Mouse (Mus musculus) midbrain, embryonic 14.5 days (tissue): ENCODE data around the gene Tspan9. TPM values are rescaled to one million over a fixed set of nuclear protein-coding genes. Genes with fewer than 3 reads are reported as not detected.

ENCODE experiments used
- ATAC-seq: fragments of 200-750 bp; cut with Nextera tagmentation; 2 replicates; pipeline ENCODE4 v1.8.0; 2017; ENCODE audit warnings: moderate number of reproducible peaks, moderate library complexity; ENCODE audit not compliant: low FRiP score, low TSS enrichment
- DNase-seq: peaks from one replicate; pipeline ENCODE4 v3.0.0-alpha.2; 2015
- H3K27ac ChIP-seq: fragments of 300-500 bp; sonication (generic); replicated peaks from 2 replicates; pipeline ENCODE4 v1.5.1; 2014; ENCODE audit warnings: mild to moderate bottlenecking, low read depth, low read length, moderate library complexity
- H3K27me3 ChIP-seq: fragments of 300-500 bp; sonication (generic); 2 replicates; pipeline ENCODE4 v1.6.1; 2014; ENCODE audit warnings: low read length, control low read depth, mixed read lengths; ENCODE audit not compliant: control insufficient read depth, insufficient read depth
- H3K36me3 ChIP-seq: fragments of 300-500 bp; sonication (generic); 2 replicates; pipeline ENCODE4 v1.6.1; 2014; ENCODE audit warnings: low read length, control low read depth; ENCODE audit not compliant: control insufficient read depth, insufficient read depth
- H3K4me1 ChIP-seq: fragments of 300-500 bp; sonication (generic); 2 replicates; pipeline ENCODE4 v1.6.1; 2014; ENCODE audit warnings: mild to moderate bottlenecking, antibody characterized with exemption, low read length, control low read depth; ENCODE audit not compliant: control insufficient read depth, insufficient read depth
- H3K4me2 ChIP-seq: fragments of 300-500 bp; sonication (generic); 2 replicates; pipeline ENCODE4 v1.6.1; 2014; ENCODE audit warnings: mild to moderate bottlenecking, low read length, moderate library complexity
- H3K4me3 ChIP-seq: fragments of 300-500 bp; sonication (generic); replicated peaks from 2 replicates; pipeline ENCODE4 v1.5.1; 2014; ENCODE audit warnings: low read depth, low read length
- H3K9ac ChIP-seq: fragments of 300-500 bp; sonication (generic); replicated peaks from 2 replicates; pipeline ENCODE4 v1.6.1; 2014; ENCODE audit warnings: mild to moderate bottlenecking, low read length, moderate library complexity
- H3K9me3 ChIP-seq: fragments of 300-500 bp; sonication (generic); 2 replicates; pipeline ENCODE4 v1.6.1; 2016; ENCODE audit warnings: low read length, control low read depth, mixed read lengths; ENCODE audit not compliant: control insufficient read depth
- WGBS: fragments of 180-500 bp; shearing (Covaris S2); extraction: QIAGEN DNeasy Blood & Tissue Kit; methylation state at CpG from one replicate; pipeline ENCODE4 v1.1.7; 2014; 5-methylcytosine and 5-hydroxymethylcytosine counted together
- polyA plus RNA-seq: library from polyadenylated mRNA; unstranded; fragments of >200 nt; fragmentation: Nextera tagmentation; extraction: Ambion mirVana; gene quantifications from 2 replicates; pipeline ENCODE4 v1.2.1, GENCODE M21; 2014

Tspan9 gene
- polyA plus RNA-seq, 1 experiment from 2014 or later = 31.1 TPM

GRCm38 (mm10) chr6:128022207-128022606, 121.2 kb downstream of the Tspan9 start:
- no peaks in the 10 kb centered on the region for H3K27me3 ChIP-seq
- no peak for DNase-seq
- H3K4me3 ChIP-seq = no peak overlapping the region
- H3K9me3 ChIP-seq = no peaks in the 10 kb centered on the region
- no peak overlapping the region for H3K4me2 ChIP-seq
- no peaks in the 10 kb centered on the region for H3K36me3 ChIP-seq
- ATAC-seq = peak; percentile 28; the same call in 1 of the 2 replicates
- H3K9ac ChIP-seq = no peak overlapping the region
- 26% methylated on average over 6 of the region's 6 CpGs for WGBS
- H3K4me1 ChIP-seq = peaks cover 23% of the 10 kb centered on the region
- H3K27ac ChIP-seq = no peak overlapping the region

- Histone ChIP-seq H3K4me2 (no peak overlapping the region), H3K4me3 (no peak overlapping the region), H3K9ac (no peak overlapping the region), H3K27me3 (no peaks in the 10 kb centered on the region), H3K4me1 (peaks cover 23% of the 10 kb centered on the region), H3K36me3 (no peaks in the 10 kb centered on the region), H3K9me3 (no peaks in the 10 kb centered on the region), H3K27ac (no peak overlapping the region)
- DNase-seq (no peak), ATAC-seq (no peak)
- WGBS = 54% methylated on average over 5 of the region's 5 CpGs
These were observed 121.5 kb downstream of the Tspan9 start for GRCm38 (mm10) chr6:128021931-128022202.

GRCm38 (mm10) chr6:128021106-128021930, 122.1 kb downstream of the Tspan9 start:
- Histone ChIP-seq H3K9ac (no peak overlapping the region; the same call in 1 of the 2 replicates), H3K4me3 (no peak overlapping the region), H3K9me3 (no peaks in the 10 kb centered on the region), H3K4me1 (peaks cover 23% of the 10 kb centered on the region), H3K4me2 (no peak overlapping the region), H3K36me3 (no peaks in the 10 kb centered on the region), H3K27me3 (no peaks in the 10 kb centered on the region), H3K27ac (0 out of 2 replicates have a peak overlapping the region, but pooled peaks have one; percentile 33)
- peak; percentile 35 for ATAC-seq
- no peak for DNase-seq
- WGBS = 26% methylated on average over 8 of the region's 10 CpGs

- no peaks in the 10 kb centered on the region for H3K27me3 ChIP-seq
- peak; percentile 32; the same call in 1 of the 2 replicates for ATAC-seq
- H3K4me2 ChIP-seq = peak overlapping the region; percentile 18; the same call in 1 of the 2 replicates
- no peak overlapping the region for H3K9ac ChIP-seq
- no peak overlapping the region for H3K4me3 ChIP-seq
- DNase-seq = peak; percentile 61
- no peaks in the 10 kb centered on the region for H3K36me3 ChIP-seq
- 12% methylated on average over 8 of the region's 8 CpGs for WGBS
- H3K9me3 ChIP-seq = no peaks in the 10 kb centered on the region
- H3K27ac ChIP-seq = peak overlapping the region; percentile 33; the same call in 1 of the 2 replicates
- peaks cover 24% of the 10 kb centered on the region for H3K4me1 ChIP-seq
These were observed 122.8 kb downstream of the Tspan9 start for GRCm38 (mm10) chr6:128020521-128021057.

- DNase-seq (no peak), ATAC-seq (no peak)
- Histone ChIP-seq H3K4me2 (peak overlapping the region; percentile 18; the same call in 1 of the 2 replicates), H3K27me3 (no peaks in the 10 kb centered on the region), H3K36me3 (no peaks in the 10 kb centered on the region), H3K9me3 (no peaks in the 10 kb centered on the region), H3K4me1 (peaks cover 29% of the 10 kb centered on the region), H3K27ac (peak overlapping the region; percentile 33; the same call in 1 of the 2 replicates), H3K9ac (no peak overlapping the region), H3K4me3 (no peak overlapping the region)
- 56% methylated on average over 4 of the region's 4 CpGs for WGBS
These were observed 123.3 kb downstream of the Tspan9 start for GRCm38 (mm10) chr6:128020053-128020452.

DNA sequence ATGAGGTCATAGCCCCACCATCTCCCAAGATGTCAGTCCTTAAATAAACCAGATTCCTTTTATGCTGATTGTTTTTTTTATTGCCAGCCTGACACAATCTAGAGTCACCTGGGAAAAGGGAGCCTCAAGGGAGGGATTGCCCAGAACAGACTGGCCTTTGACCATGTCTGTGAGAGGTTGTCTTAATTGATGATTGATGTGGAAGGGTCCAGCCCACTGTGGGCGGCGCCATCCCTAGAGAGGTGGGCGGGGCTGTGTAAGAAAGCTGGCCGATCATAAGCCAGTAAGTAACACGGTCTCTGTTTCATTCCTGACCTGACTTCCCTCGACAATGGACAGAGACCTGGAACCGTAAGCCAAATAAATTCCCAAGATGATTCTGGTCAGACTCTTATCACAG, 124.3 kb downstream of the Tspan9 start:
- peaks cover 30% of the 10 kb centered on the region for H3K4me1 ChIP-seq
- 91% methylated on average over 7 of the region's 7 CpGs for WGBS
- ATAC-seq = no peak

GRCm38 (mm10) chr6:128015304-128015703, 128.1 kb downstream of the Tspan9 start:
- Histone ChIP-seq H3K4me3 (no peak overlapping the region), H3K4me2 (no peak overlapping the region), H3K27me3 (no peaks in the 10 kb centered on the region), H3K36me3 (no peaks in the 10 kb centered on the region), H3K9me3 (no peaks in the 10 kb centered on the region), H3K27ac (no peak overlapping the region), H3K4me1 (peaks cover 15% of the 10 kb centered on the region), H3K9ac (no peak overlapping the region)
- WGBS = 74% methylated on average over 7 of the region's 7 CpGs
- ATAC-seq (no peak), DNase-seq (no peak)

More for the DNA sequence above, 124.3 kb downstream of the Tspan9 start:
- Histone ChIP-seq H3K27ac (no peak overlapping the region), H3K27me3 (no peaks in the 10 kb centered on the region), H3K4me2 (no peak overlapping the region), H3K9ac (no peak overlapping the region), H3K9me3 (no peaks in the 10 kb centered on the region), H3K4me3 (no peak overlapping the region), H3K36me3 (no peaks in the 10 kb centered on the region)
- DNase-seq = no peak

DNA sequence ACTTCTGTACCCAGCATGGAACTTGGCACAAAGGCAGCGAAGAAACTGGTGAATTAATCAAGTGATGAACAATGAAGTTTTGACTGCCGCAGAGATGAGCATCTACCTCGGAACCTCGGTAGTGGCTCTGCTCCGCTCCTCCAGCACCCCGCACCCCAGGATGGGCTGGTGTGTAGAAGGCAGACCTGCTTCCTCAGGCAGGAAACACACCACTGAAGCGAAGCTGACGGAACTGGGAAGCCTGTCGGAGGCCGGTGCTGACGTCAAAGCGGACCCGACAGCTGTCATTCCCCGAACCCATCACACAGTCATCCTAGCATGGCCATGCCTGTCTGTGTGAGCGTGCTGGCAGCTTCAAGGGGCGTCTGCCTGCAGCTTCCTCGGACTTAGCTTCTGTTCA, 131.6 kb downstream of the Tspan9 start:
- Histone ChIP-seq H3K9me3 (no peaks in the 10 kb centered on the region), H3K27ac (no peak overlapping the region), H3K4me3 (no peak overlapping the region), H3K9ac (no peak overlapping the region), H3K36me3 (no peaks in the 10 kb centered on the region), H3K4me2 (no peak overlapping the region), H3K4me1 (peaks cover 14% of the 10 kb centered on the region), H3K27me3 (no peaks in the 10 kb centered on the region)
- DNase-seq (no peak), ATAC-seq (no peak)
- WGBS = 68% methylated on average over 16 of the region's 17 CpGs

GRCm38 (mm10) chr6:128011071-128011477, 132.3 kb downstream of the Tspan9 start:
- Histone ChIP-seq H3K4me1 (peaks cover 16% of the 10 kb centered on the region), H3K27me3 (no peaks in the 10 kb centered on the region), H3K27ac (no peak overlapping the region), H3K9me3 (no peaks in the 10 kb centered on the region), H3K4me2 (no peak overlapping the region), H3K36me3 (no peaks in the 10 kb centered on the region), H3K4me3 (no peak overlapping the region), H3K9ac (no peak overlapping the region)
- no peak for DNase-seq
- 77% methylated on average over 13 of the region's 13 CpGs for WGBS
- ATAC-seq = no peak
